Mouse (Mus musculus): ENCODE measurements around the gene Atg3. TPM values are rescaled to one million over a fixed set of nuclear protein-coding genes. Genes with fewer than 3 reads are reported as not detected.

Gene Atg3
- polyA plus RNA-seq, 1 experiment from 2014 or later, result 38.3 TPM

DNA sequence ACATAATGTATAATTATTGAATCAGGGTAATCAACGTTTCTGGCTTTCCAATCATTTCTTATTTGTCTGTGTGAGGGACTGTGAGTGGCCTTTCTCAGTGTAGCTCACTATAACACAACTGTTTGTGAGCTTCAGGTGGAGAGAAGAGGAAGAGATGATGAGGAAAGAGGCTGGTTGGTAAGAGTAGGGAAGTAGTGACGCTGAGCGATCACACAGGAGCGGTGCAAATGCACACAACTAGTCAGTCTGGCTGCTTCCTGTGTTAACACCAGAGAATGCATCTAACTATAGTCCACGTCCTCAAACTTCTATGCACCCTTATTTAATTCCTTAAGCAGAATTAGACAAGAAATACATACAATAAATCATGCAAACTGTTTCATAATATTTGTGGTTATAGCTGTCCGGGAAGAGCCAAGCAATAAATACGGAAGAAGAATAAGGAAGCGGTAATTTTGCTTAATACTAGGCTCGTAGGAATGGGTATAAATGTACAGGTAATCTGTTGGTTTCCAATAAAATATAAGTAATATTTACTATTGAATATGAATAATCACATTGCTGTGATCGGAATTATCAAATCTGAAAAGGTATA, 10.0 kb upstream of the Atg3 start:
- Histone ChIP-seq H3K36me3 (0 out of 2 replicates have a peak, but pooled peaks cover 9% of the 10 kb centered on the region), H3K9me3 (no peaks in the 10 kb centered on the region), H3K9ac (no peak overlapping the region), H3K4me2 (replicated peaks) (no peak overlapping the region), H3K27me3 (replicated peaks) (no peaks in the 10 kb centered on the region), H3K27ac (no peak overlapping the region), H3K4me3 (replicated peaks) (no peak overlapping the region), H3K4me1 (replicated peaks) (no peaks in the 10 kb centered on the region)
- ATAC-seq, result no peak
- 91% methylated on average over 10 of the region's 10 CpGs for WGBS

DNA sequence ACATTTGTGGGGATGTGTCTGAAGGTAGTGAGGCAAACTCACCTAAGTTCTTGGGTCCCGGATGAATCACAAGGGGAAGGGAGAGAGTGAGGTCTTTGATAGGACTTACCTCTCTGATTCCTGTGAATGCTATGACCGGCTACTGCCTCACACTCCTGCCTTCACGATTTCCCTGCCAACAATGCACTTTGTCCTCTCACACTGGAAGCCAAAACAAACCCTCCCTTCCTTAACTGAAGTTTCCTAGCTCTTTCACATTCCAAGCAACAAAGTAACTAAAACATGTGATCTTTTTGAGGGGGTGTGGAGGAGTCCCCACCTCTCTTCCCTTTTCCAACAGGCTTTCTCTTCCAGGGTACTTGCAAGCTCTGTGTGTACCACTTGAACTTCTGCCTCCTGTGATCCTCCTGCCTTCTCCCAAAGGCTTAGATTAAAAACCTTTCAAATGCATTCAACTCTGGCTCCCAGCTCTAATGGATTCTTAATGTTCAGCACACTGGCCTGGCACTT, 3.8 kb upstream of the Atg3 start:
- Histone ChIP-seq H3K9me3 (no peaks in the 10 kb centered on the region), H3K9ac (no peak overlapping the region), H3K27ac (no peak overlapping the region), H3K4me1 (replicated peaks) (no peaks in the 10 kb centered on the region), H3K27me3 (replicated peaks) (no peaks in the 10 kb centered on the region), H3K4me3 (replicated peaks) (no peak overlapping the region), H3K36me3 (0 out of 2 replicates have a peak, but pooled peaks cover 6% of the 10 kb centered on the region), H3K4me2 (replicated peaks) (no peak overlapping the region)
- no peak for ATAC-seq
- WGBS, result 73% methylated on average over 3 of the region's 3 CpGs

DNA sequence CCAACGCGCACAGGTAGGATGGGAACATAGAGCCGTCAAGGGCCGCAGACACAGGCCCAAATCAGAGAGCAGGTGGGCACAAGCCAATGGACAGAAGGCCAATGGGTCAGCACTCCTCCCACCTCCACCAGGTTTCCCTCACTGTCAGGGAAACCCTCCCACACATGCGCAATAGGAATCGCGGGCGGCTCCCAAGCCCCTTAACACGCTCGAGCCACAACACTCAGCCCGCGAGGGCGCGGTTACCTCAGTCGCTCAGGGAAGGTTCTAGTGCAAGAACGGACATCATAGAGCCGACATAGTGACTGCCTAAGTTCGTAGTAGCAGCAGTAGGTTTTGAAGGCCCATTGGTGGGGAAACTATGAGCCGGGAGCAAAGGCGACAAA, 456 bp upstream of the Atg3 start:
- under 1% methylated on average over 20 of the region's 20 CpGs for whole genome bisulfite sequencing
- Histone ChIP-seq H3K9me3 (no peaks in the 10 kb centered on the region), H3K27ac (peak overlapping the region; percentile 91), H3K4me1 (replicated peaks) (no peaks in the 10 kb centered on the region), H3K27me3 (replicated peaks) (no peaks in the 10 kb centered on the region), H3K4me3 (replicated peaks) (peak overlapping the region; percentile 90), H3K9ac (peak overlapping the region; percentile 89), H3K36me3 (0 out of 2 replicates have a peak, but pooled peaks cover 3% of the 10 kb centered on the region), H3K4me2 (replicated peaks) (peak overlapping the region; percentile 74)
- peak; percentile 79 for ATAC-seq

DNA sequence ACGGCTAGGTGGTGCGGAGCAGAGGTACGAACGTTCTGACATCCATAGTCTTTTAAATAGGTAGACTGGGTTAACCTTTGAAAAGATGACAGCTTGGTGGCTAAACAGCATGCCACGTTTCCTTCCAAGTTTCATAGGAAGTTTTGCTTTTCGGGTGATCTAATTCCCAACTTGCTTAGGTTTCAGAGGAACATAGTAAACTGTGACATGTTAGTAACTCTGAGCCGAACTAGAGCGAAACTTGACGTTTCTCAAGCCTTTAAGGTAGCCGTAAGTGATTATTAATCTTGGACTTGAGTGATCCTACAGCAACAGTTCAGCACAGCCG, 768 bp downstream of the Atg3 start:
- H3K9ac ChIP-seq, result peak overlapping the region; percentile 89
- no peaks in the 10 kb centered on the region for H3K4me1 ChIP-seq (replicated peaks)
- H3K9me3 ChIP-seq, result no peaks in the 10 kb centered on the region
- peak overlapping the region; percentile 90 for H3K4me3 ChIP-seq (replicated peaks)
- no peak for ATAC-seq
- H3K36me3 ChIP-seq, result 0 out of 2 replicates have a peak, but pooled peaks cover 3% of the 10 kb centered on the region
- peak overlapping the region; percentile 91 for H3K27ac ChIP-seq
- WGBS, result 3% methylated on average over 11 of the region's 11 CpGs
- no peaks in the 10 kb centered on the region for H3K27me3 ChIP-seq (replicated peaks)
- H3K4me2 ChIP-seq (replicated peaks), result peak overlapping the region; percentile 74

DNA sequence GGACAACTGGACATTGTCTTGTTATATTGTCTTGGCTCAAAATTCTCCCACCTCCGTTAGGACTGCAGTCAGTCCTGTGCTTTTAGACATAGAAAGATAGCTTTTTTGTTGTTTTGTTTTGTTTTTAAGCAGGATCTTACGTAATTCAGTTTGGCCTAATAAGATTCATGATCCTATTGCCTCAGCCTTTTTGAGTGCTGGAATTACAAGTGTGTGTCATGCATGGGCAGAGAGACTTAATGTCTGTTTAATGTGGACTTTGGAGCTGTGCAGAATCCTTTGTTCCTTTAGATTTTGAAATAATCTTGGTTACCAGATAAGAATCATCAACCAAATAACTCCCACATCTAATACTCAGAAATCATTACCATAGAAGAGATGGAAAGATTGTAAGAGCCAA, 20.0 kb downstream of the Atg3 start:
- Histone ChIP-seq H3K4me1 (replicated peaks) (no peaks in the 10 kb centered on the region), H3K27me3 (replicated peaks) (no peaks in the 10 kb centered on the region), H3K9ac (no peak overlapping the region), H3K36me3 (no peaks in the 10 kb centered on the region), H3K4me2 (replicated peaks) (no peak overlapping the region), H3K27ac (no peak overlapping the region), H3K4me3 (replicated peaks) (no peak overlapping the region), H3K9me3 (no peaks in the 10 kb centered on the region)
- no peak for ATAC-seq
- WGBS, result 92% methylated on average over 2 of the region's 2 CpGs

DNA sequence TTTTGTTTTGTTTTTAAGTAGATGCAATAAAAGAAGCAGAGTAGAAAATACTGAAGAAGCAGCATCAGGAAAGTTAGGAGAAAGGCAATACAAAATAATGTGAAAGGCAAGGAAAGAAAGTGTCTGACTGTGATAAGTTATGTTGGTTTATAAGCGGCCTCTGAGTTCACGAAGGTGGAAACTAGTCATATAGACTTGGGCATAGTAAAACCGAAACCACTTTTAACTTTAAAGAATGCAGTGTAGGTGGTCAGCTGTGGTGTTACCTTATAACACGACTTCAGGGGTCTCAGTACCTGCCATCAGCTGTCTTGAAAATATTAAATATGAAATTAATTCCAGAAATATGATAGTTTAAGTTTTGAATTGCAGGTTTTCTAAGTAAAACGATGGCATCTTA, 23.2 kb downstream of the Atg3 start:
- Histone ChIP-seq H3K27me3 (replicated peaks) (no peaks in the 10 kb centered on the region), H3K9ac (no peak overlapping the region), H3K4me1 (replicated peaks) (no peaks in the 10 kb centered on the region), H3K9me3 (no peaks in the 10 kb centered on the region), H3K36me3 (no peaks in the 10 kb centered on the region), H3K4me2 (replicated peaks) (no peak overlapping the region), H3K4me3 (replicated peaks) (no peak overlapping the region), H3K27ac (no peak overlapping the region)
- no peak for ATAC-seq
- 91% methylated on average over 5 of the region's 5 CpGs for WGBS

DNA sequence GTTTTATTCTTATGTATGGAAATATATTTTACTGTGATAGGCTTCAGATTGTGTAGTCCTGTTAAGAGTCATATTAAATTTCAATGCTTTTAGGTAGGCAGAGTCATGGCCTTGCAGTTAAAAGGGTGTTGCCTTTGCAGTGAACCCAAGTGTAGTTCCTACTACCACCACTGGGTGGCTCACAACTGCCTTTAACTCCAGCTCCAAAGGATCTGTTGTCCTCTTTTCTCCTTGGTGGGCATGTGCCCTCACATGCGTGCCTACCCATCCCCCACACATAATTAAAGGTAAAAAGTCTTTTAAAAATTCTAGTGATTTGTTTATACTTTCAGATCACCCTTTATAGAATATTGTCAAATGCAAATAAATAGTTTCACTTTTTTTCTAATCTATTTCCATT, 34.0 kb downstream of the Atg3 start:
- peak; percentile 55; the same call in 1 of the 2 replicates for ATAC-seq
- no peak overlapping the region for H3K4me2 ChIP-seq (replicated peaks)
- no peaks in the 10 kb centered on the region for H3K9me3 ChIP-seq
- no peaks in the 10 kb centered on the region for H3K27me3 ChIP-seq (replicated peaks)
- H3K9ac ChIP-seq, result no peak overlapping the region
- no peaks in the 10 kb centered on the region for H3K36me3 ChIP-seq
- WGBS, result 8% methylated on average over 1 of the region's 1 CpGs
- H3K4me1 ChIP-seq (replicated peaks), result no peaks in the 10 kb centered on the region
- H3K27ac ChIP-seq, result no peak overlapping the region
- no peak overlapping the region for H3K4me3 ChIP-seq (replicated peaks)

DNA sequence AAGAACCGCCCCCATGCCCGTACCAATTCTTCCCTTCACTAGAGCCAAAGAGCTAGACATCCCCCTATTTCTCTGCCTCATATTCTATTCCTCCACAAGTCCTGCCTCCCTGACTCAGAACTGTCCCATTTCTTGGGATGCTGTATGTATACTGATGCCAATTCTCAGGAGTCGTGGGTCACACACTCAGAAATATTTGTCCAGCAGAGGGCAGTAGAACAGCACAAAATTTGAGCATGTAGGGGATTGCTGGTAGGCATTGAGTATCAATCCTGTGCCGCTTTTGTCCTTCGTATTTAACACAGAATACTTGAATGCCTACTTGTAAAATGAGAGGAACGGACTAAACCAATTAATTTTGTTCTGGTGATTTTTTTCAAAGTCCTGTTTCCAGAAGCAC, 38.2 kb downstream of the Atg3 start:
- Histone ChIP-seq H3K4me1 (replicated peaks) (no peaks in the 10 kb centered on the region), H3K27me3 (replicated peaks) (no peaks in the 10 kb centered on the region), H3K36me3 (no peaks in the 10 kb centered on the region), H3K4me2 (replicated peaks) (no peak overlapping the region), H3K27ac (no peak overlapping the region), H3K9me3 (no peaks in the 10 kb centered on the region), H3K9ac (no peak overlapping the region), H3K4me3 (replicated peaks) (no peak overlapping the region)
- peak; percentile 80 for ATAC-seq
- WGBS, result 28% methylated on average over 6 of the region's 6 CpGs

DNA sequence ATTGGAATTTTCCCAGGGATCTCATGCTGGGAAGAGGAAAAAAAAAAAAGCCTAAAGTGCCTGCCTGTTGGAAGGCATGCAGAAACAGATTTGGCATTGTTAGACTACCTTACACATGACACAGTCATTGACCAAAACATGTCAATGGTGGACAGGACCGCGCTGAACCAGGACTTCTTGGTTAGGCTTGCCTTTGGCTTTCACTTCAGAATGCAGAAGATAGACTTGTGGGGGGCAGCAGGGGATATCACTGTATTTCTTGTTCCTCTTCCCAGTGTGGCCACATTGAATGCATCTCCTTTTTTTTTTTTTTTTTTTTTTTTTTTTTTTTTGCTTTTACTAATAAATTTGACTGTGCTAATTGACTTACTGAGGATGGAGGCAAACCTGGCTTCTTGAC, 42.8 kb downstream of the Atg3 start:
- Histone ChIP-seq H3K9ac (no peak overlapping the region), H3K27me3 (replicated peaks) (no peaks in the 10 kb centered on the region), H3K9me3 (no peaks in the 10 kb centered on the region), H3K4me1 (replicated peaks) (no peaks in the 10 kb centered on the region), H3K36me3 (no peaks in the 10 kb centered on the region), H3K27ac (no peak overlapping the region), H3K4me3 (replicated peaks) (no peak overlapping the region), H3K4me2 (replicated peaks) (no peak overlapping the region)
- no peak for ATAC-seq
- 99% methylated on average over 2 of the region's 2 CpGs for WGBS

DNA sequence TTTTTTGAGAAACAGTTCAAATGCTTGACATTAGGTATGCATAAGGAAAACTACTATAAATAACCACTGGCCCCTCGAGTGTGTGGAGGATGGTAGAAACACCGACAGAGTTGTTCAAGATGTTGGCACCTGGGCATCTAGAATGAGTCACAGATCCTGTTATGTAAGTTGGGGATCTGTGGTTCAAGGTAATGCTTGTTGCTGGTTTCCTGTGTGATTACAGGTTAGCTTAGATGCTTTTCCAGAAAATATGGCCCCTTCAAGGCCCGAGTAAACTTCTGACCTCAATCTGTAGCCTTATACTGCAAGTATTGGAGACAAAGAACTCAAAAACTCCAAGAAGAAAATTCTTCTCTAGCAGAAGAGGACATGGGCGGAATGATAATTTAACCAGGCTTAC, 45.9 kb downstream of the Atg3 start:
- Histone ChIP-seq H3K9me3 (no peaks in the 10 kb centered on the region), H3K36me3 (no peaks in the 10 kb centered on the region), H3K4me2 (replicated peaks) (no peak overlapping the region), H3K9ac (no peak overlapping the region), H3K27ac (no peak overlapping the region), H3K27me3 (replicated peaks) (no peaks in the 10 kb centered on the region), H3K4me1 (replicated peaks) (no peaks in the 10 kb centered on the region), H3K4me3 (replicated peaks) (no peak overlapping the region)
- 83% methylated on average over 4 of the region's 4 CpGs for WGBS
- no peak for ATAC-seq

DNA sequence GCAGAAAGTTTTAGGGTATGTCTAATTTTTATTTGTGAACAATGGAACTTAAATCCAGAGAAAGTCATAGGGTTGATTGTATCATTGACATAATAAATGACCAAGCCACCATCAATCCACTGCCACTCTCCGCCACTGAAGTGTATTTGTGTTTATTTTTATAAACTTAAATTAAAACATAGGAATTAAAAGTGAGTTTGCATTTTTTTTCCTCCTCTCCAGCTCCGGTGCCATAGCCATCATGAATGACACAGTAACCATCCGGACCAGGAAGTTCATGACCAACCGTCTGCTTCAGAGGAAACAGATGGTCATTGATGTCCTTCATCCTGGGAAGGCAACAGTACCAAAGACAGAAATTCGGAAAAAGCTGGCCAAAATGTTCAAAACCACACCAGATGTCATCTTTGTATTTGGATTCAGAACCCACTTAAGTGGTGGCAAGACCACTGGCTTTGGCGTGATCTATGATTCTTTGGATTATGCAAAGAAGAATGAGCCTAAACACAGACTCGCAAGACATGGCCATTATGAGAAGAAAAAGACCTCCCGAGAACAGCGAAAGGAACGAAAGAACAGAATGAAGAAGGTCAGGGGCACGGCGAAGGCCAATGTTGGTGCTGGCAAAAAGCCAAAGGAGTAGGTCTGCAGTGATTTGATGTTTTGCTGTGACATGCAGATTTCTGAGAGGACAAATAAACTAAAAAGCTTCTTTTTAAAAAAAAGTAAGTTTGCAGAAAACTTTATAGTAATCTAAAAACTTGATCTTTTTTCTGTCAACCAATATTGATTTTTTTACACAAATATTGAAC, 46.5 kb downstream of the Atg3 start:
- Histone ChIP-seq H3K27ac (no peak overlapping the region), H3K9me3 (no peaks in the 10 kb centered on the region), H3K36me3 (no peaks in the 10 kb centered on the region), H3K4me1 (replicated peaks) (no peaks in the 10 kb centered on the region), H3K4me2 (replicated peaks) (no peak overlapping the region), H3K9ac (no peak overlapping the region), H3K27me3 (replicated peaks) (no peaks in the 10 kb centered on the region), H3K4me3 (replicated peaks) (no peak overlapping the region)
- no peak for ATAC-seq
- 80% methylated on average over 12 of the region's 12 CpGs for WGBS

DNA sequence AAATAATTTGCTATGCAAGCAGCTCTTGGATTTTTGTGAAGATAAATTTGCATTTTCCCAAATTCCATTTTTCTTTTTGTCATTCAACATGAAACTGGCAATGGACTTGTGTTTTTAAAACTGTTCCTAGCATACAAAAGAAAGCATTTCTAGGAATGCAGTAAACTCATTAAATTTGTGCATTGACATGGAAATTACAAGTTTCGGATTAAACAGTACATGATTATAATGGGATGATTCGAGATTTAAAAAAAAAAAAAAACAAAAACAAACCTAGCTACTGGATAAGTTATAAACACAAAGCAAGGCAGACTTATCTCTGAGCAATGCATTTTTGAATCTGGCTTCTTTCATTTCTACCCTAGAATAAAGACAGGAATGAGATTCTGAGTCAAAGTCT, 63.4 kb downstream of the Atg3 start:
- H3K27me3 ChIP-seq (replicated peaks), result no peaks in the 10 kb centered on the region
- no peak overlapping the region for H3K9ac ChIP-seq
- no peak overlapping the region for H3K27ac ChIP-seq
- no peaks in the 10 kb centered on the region for H3K4me1 ChIP-seq (replicated peaks)
- ATAC-seq, result no peak
- WGBS, result 71% methylated on average over 2 of the region's 2 CpGs
- no peaks in the 10 kb centered on the region for H3K9me3 ChIP-seq
- H3K4me3 ChIP-seq (replicated peaks), result no peak overlapping the region
- H3K4me2 ChIP-seq (replicated peaks), result no peak overlapping the region
- no peaks in the 10 kb centered on the region for H3K36me3 ChIP-seq

DNA sequence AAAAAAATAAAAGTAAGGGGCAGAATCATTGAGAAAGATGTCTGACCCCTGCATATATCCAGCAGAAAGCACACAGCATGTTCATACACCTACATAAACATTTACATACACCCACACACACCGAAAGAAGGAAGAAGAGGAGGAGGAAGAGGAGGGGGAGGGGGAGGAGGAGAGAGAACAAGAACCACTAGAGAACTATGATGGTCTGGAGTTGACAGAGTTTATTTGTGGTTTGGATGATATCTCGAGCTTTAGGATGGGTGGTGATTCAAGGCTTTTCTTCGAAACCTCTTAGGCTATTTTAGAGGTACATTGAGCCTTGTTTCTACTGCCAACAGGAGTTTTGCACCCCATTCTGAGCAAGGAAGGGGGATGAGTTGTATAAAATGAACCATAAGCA, 64.2 kb downstream of the Atg3 start:
- Histone ChIP-seq H3K36me3 (no peaks in the 10 kb centered on the region), H3K4me1 (replicated peaks) (no peaks in the 10 kb centered on the region), H3K4me2 (replicated peaks) (no peak overlapping the region), H3K9ac (no peak overlapping the region), H3K27me3 (replicated peaks) (no peaks in the 10 kb centered on the region), H3K4me3 (replicated peaks) (no peak overlapping the region), H3K27ac (no peak overlapping the region), H3K9me3 (no peaks in the 10 kb centered on the region)
- WGBS, result 75% methylated on average over 3 of the region's 3 CpGs
- no peak for ATAC-seq
